Mouse (Mus musculus) heart, postnatal 14 days (tissue): ENCODE measurements at regions not wholly inside any gene's neighbourhood (a gene's known extent, or its start where the extent isn't known, plus 50 kb on each side); places are given as distances from the start of the nearest gene placed in this dataset.
A peak's percentile ranks its signal among the peaks of the same experiment; 100 is the strongest.

ENCODE experiments used
- DNase-seq, 2 experiments: peaks; one replicate each; pipeline ENCODE4 v3.0.0; 2021 to 2022
- intact Hi-C: fragments of 180-260 bp; cut with DNase I; formaldehyde crosslinking; loops from one replicate; pipeline ENCODE4 v1.15.1; 2025

- no peak for DNase-seq
- intact Hi-C loops = no loop called here
Observed at GRCm38 (mm10) chr16:91156506-91156905, 61.6 kb upstream of the 4932438H23Rik start.

GRCm38 (mm10) chr16:91160679-91161078, 64.6 kb upstream of the Olig2 start:
- peak; percentile 25 to 56 for DNase-seq
- intact Hi-C loops = loop anchor here (2.0 kb wide), 2 partner anchors 154 to 192 kb away; no protein-coding TSS in a partner anchor

GRCm38 (mm10) chr16:91161616-91162015, 63.6 kb upstream of the Olig2 start:
- intact Hi-C loops = loop anchor here (2.0 kb wide), 2 partner anchors 153 to 191 kb away; no protein-coding TSS in a partner anchor
- no peak for DNase-seq

- intact Hi-C loops = no loop called here
- no peak for DNase-seq
Observed at GRCm38 (mm10) chr16:91162381-91162780, 62.9 kb upstream of the Olig2 start.

GRCm38 (mm10) chr16:91165906-91166305, 59.4 kb upstream of the Olig2 start:
- intact Hi-C loops = no loop called here
- no peak for DNase-seq

- intact Hi-C loops = no loop called here
- DNase-seq = peak; percentile 15 to 31
Observed at GRCm38 (mm10) chr16:91166866-91167265, 58.4 kb upstream of the Olig2 start.

- DNase-seq = no peak
- intact Hi-C loops = no loop called here
Observed at GRCm38 (mm10) chr16:91168398-91168797, 56.9 kb upstream of the Olig2 start.

GRCm38 (mm10) chr16:91169829-91170228, 55.4 kb upstream of the Olig2 start:
- intact Hi-C loops = no loop called here
- DNase-seq = peak in 1 of 2 experiments; percentile 16

GRCm38 (mm10) chr16:91171911-91172440, 53.3 kb upstream of the Olig2 start:
- no peak for DNase-seq
- intact Hi-C loops = no loop called here

GRCm38 (mm10) chr16:91172510-91172909, 52.7 kb upstream of the Olig2 start:
- intact Hi-C loops = no loop called here
- no peak for DNase-seq

GRCm38 (mm10) chr16:91173241-91173640, 52.0 kb upstream of the Olig2 start:
- DNase-seq = no peak
- intact Hi-C loops = no loop called here

- intact Hi-C loops = no loop called here
- no peak for DNase-seq
Observed at GRCm38 (mm10) chr16:91173870-91174278, 51.4 kb upstream of the Olig2 start.

GRCm38 (mm10) chr16:91174401-91174800, 50.9 kb upstream of the Olig2 start:
- no peak for DNase-seq
- intact Hi-C loops = no loop called here
